In the genomic region with DNA sequence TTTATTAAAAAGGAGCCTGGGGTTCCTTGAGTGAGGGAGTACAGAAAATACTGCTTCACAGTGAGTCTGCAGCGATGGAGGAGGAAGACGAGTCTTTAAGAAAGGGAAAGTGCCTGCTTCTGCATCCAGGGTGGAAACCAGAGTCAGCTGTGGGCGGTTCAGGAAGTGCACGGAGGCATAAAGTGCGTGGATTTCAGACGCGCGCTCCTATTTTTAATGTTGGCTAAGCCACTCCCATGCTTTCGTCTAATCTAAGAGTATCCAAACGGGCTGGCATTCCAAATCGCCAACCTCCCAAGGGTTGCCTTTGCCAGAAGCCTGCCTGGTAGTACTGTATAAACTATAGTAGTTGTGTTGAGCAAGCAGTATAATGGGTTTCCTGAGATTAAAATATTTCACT, we compare ENCODE assay signal across 9 mouse cellular contexts. TPM values are rescaled to one million over a fixed set of nuclear protein-coding genes. Genes with fewer than 3 reads are reported as not detected.
DNase-seq lines count a peak whose midpoint lies in the region; ATAC-seq and TF ChIP-seq lines count a peak whose summit lies in the region.
"Had no signal": no experiment of that assay in that cellular context is flagged by ENCODE, and none has a peak within 500 bp of the region (broad histone marks: within the 10 kb centered on the region; RNA-seq: fewer than 3 reads in every experiment).

No protein-coding gene starts in this region.

- peak overlapping the region; percentile 5; the same call in 1 of the 2 replicates for H3K4me2 ChIP-seq in forebrain, embryonic 14.5 days (ENCODE audit: low read length)
- H3K4me2 ChIP-seq in hindbrain, embryonic 12.5 days (replicated peaks): peak overlapping the region; percentile 37

- TF ChIP-seq CTCF in spleen, adult 2 months (IDR thresholded peaks at IDR 0.05; ENCODE audit: extremely low read depth, insufficient read depth, insufficient read length, insufficient replicate concordance): no peak
- no peak; the same call in 1 of the 2 replicates for TF ChIP-seq CTCF in left cerebral cortex, adult 2 months (IDR thresholded peaks at IDR 0.05)
- TF ChIP-seq CTCF in small intestine, adult 2 months (IDR thresholded peaks at IDR 0.05; ENCODE audit: extremely low read depth, insufficient read length, insufficient replicate concordance, low read depth, low read length): no peak

- intact Hi-C loops in left cerebral cortex, adult 2 months (cut with DNase I): loop anchor here (1.0 kb wide), 1 partner anchor 108 kb away; no protein-coding TSS in a partner anchor

- TF ChIP-seq POLR2A in spleen, adult 2 months (IDR thresholded peaks at IDR 0.05; ENCODE audit: low read depth, low read length): no peak
- TF ChIP-seq POLR2A in small intestine, adult 2 months (IDR thresholded peaks at IDR 0.05; ENCODE audit: low read depth, low read length): no peak

- H3K27ac ChIP-seq in spleen, adult 2 months (ENCODE audit: insufficient read depth, low read length): no peak overlapping the region
- H3K27ac ChIP-seq in forebrain, embryonic 14.5 days (ENCODE audit: low read depth, low read length): no peak overlapping the region
- no peak overlapping the region for H3K27ac ChIP-seq in hindbrain, embryonic 12.5 days
- peak overlapping the region; percentile 0; the same call in 1 of the 2 replicates for H3K27ac ChIP-seq in left cerebral cortex, adult 2 months
- H3K27ac ChIP-seq in small intestine, adult 2 months (ENCODE audit: insufficient read depth, low read depth, low read length): no peak overlapping the region

- H3K9ac ChIP-seq in forebrain, embryonic 14.5 days (ENCODE audit: low read length): no peak overlapping the region
- H3K9ac ChIP-seq in hindbrain, embryonic 12.5 days: no peak overlapping the region

- peak overlapping the region; percentile 32 for H3K4me3 ChIP-seq in spleen, adult 2 months (ENCODE audit: extremely low read depth, insufficient read depth, insufficient read length)
- no peak overlapping the region for H3K4me3 ChIP-seq in forebrain, embryonic 14.5 days (ENCODE audit: low read depth, low read length)
- H3K4me3 ChIP-seq in hindbrain, embryonic 12.5 days: no peak overlapping the region
- peak overlapping the region; percentile 25 for H3K4me3 ChIP-seq in left cerebral cortex, adult 2 months
- H3K4me3 ChIP-seq in small intestine, adult 2 months (ENCODE audit: low read depth, low read length): peak overlapping the region; percentile 33

- H3K9me3 ChIP-seq in forebrain, embryonic 14.5 days (replicated peaks; ENCODE audit: control insufficient read depth, low read length): no peaks in the 10 kb centered on the region
- H3K9me3 ChIP-seq in hindbrain, embryonic 12.5 days (replicated peaks): no peaks in the 10 kb centered on the region

- peaks cover 4% of the 10 kb centered on the region; the same call in 1 of the 2 replicates for H3K4me1 ChIP-seq in spleen, adult 2 months (ENCODE audit: control insufficient read depth, insufficient read depth, insufficient read length)
- peaks cover 13% of the 10 kb centered on the region; the same call in 1 of the 2 replicates for H3K4me1 ChIP-seq in forebrain, embryonic 14.5 days (ENCODE audit: control insufficient read depth, insufficient read depth, low read length)
- H3K4me1 ChIP-seq in hindbrain, embryonic 12.5 days: peaks cover 24% of the 10 kb centered on the region
- no peaks in the 10 kb centered on the region for H3K4me1 ChIP-seq in small intestine, adult 2 months (ENCODE audit: control insufficient read depth, insufficient read depth, insufficient read length, low read length)

- no peak for ATAC-seq in forebrain, embryonic 14.5 days
- no peak for ATAC-seq in hindbrain, embryonic 12.5 days (ENCODE audit: low FRiP score)
- ATAC-seq: Patski had no signal

- H3K36me3 ChIP-seq in spleen, adult 2 months (ENCODE audit: control insufficient read depth, insufficient read depth, low read length): no peaks in the 10 kb centered on the region
- H3K36me3 ChIP-seq in forebrain, embryonic 14.5 days (ENCODE audit: control insufficient read depth, insufficient read depth, low read length): no peaks in the 10 kb centered on the region
- no peaks in the 10 kb centered on the region for H3K36me3 ChIP-seq in hindbrain, embryonic 12.5 days
- H3K36me3 ChIP-seq in small intestine, adult 2 months (ENCODE audit: control insufficient read depth, insufficient read depth, low read length): no peaks in the 10 kb centered on the region

- H3K27me3 ChIP-seq in spleen, adult 2 months (ENCODE audit: control insufficient read depth, insufficient read depth, low read length): no peaks in the 10 kb centered on the region
- H3K27me3 ChIP-seq in forebrain, embryonic 14.5 days (replicated peaks; ENCODE audit: control insufficient read depth, insufficient read depth, low read length): no peaks in the 10 kb centered on the region
- H3K27me3 ChIP-seq in hindbrain, embryonic 12.5 days: peaks cover 4% of the 10 kb centered on the region; the same call in 1 of the 2 replicates
- no peaks in the 10 kb centered on the region for H3K27me3 ChIP-seq in small intestine, adult 2 months (ENCODE audit: control insufficient read depth, insufficient read depth, low read length)
- H3K27me3 ChIP-seq: Patski had no signal

- peak in 1 of 2 experiments; percentile 36 for DNase-seq in spleen, adult 2 months (ENCODE audit: low read depth in 1 of 2, low spot score in 2 of 2)
- DNase-seq in spleen, adult 18-20 months: no peak
- DNase-seq in forebrain, embryonic 14.5 days (ENCODE audit: low spot score): no peak
- peak; percentile 57 to 61 for DNase-seq in left cerebral cortex, adult 2 months (ENCODE audit: extremely low spot score in 1 of 2, low spot score in 2 of 2)
- peak; percentile 45 to 57 for DNase-seq in lung, postnatal 4 days
- DNase-seq in c-Kit-positive CD71-positive TER-119-positive erythroid progenitor cells, embryonic 14.5 days (ENCODE audit: low spot score): no peak

- 3% methylated on average over 11 of the region's 11 CpGs for WGBS in spleen, adult 2 months
- WGBS in forebrain, embryonic 14.5 days: 38% methylated on average over 11 of the region's 11 CpGs
- whole genome bisulfite sequencing in hindbrain, embryonic 12.5 days: 42% methylated on average over 11 of the region's 11 CpGs
- 25% methylated on average over 11 of the region's 11 CpGs for WGBS in small intestine, adult 2 months

RNA-seq across cellular contexts. Expression of a gene that starts 50.4 kb away (rescaled TPM):
- 10.4 and 12.7 TPM in 2 replicates for polyA plus RNA-seq in spleen, adult 2 months (2012; rRNA removed)
- polyA plus RNA-seq in forebrain, embryonic 14.5 days (2014; fragmentation: Nextera tagmentation; extraction: Ambion mirVana): 235 and 238 TPM in 2 replicates
- 265 and 269 TPM in 2 replicates for polyA plus RNA-seq in hindbrain, embryonic 12.5 days (2016; fragmentation: Nextera tagmentation; extraction: Ambion mirVana)
- total RNA-seq in left cerebral cortex, adult 2 months (2021): 100 to 1,000 TPM; 217 to 237 TPM
- polyA plus RNA-seq in small intestine, adult 2 months (2012; rRNA removed): 0.77 and 0.99 TPM in 2 replicates

Comparison
In these comparisons a context has a peak if more than half of its experiments do, and no peak if none do; other contexts are left out.
1. DNase-seq: peak in left cerebral cortex, adult 2 months (2 of 2) and lung, postnatal 4 days (2 of 2); none in spleen, adult 18-20 months (0 of 2), forebrain, embryonic 14.5 days (single experiment) and c-Kit-positive CD71-positive TER-119-positive erythroid progenitor cells, embryonic 14.5 days (single experiment).
2. H3K4me3 ChIP-seq: peak in spleen, adult 2 months (single experiment), left cerebral cortex, adult 2 months (single experiment) and small intestine, adult 2 months (single experiment); none in forebrain, embryonic 14.5 days (single experiment) and hindbrain, embryonic 12.5 days (single experiment).
3. RNA of a gene that starts 50.4 kb away (polyA plus RNA-seq): 265 to 269 TPM in hindbrain, embryonic 12.5 days and 235 to 238 TPM in forebrain, embryonic 14.5 days; 10.4 to 12.7 TPM in spleen, adult 2 months and 0.77 to 0.99 TPM in small intestine, adult 2 months; every median in the first group is over 10 times any median in the second.